11 mouse cellular contexts compared by ENCODE assay signal in genomic region chr9:64605077-64605714, GRCm38 (mm10).
DNase-seq lines count a peak whose midpoint lies in the region; ATAC-seq lines count a peak whose summit lies in the region.
"Had no signal": no experiment of that assay in that cellular context is flagged by ENCODE, and none has a peak within 500 bp of the region (broad histone marks: within the 10 kb centered on the region; RNA-seq: fewer than 3 reads in every experiment).

No protein-coding gene starts in this region.

- DNase-seq in heart, adult 11 months = peak; percentile 68
- DNase-seq in heart, postnatal 14 days = no peak
- DNase-seq in hindbrain, embryonic 14.5 days (ENCODE audit: low spot score) = peak; percentile 30
- no peak for DNase-seq in liver, embryonic 11.5 days (ENCODE audit: low spot score)
- no peak for DNase-seq in left cerebral cortex, adult 8-10 months (ENCODE audit: low spot score in 2 of 2)
- no peak for DNase-seq in gastrocnemius, postnatal 10 days
- DNase-seq: kidney, adult 2 months; thymus, postnatal 36 days had no signal

- H3K4me3 ChIP-seq in forebrain, embryonic 12.5 days (replicated peaks) = no peak overlapping the region
- no peak overlapping the region for H3K4me3 ChIP-seq in hindbrain, embryonic 14.5 days (replicated peaks; ENCODE audit: low read length)
- no peak overlapping the region for H3K4me3 ChIP-seq in midbrain, embryonic 15.5 days
- H3K4me3 ChIP-seq in liver, embryonic 11.5 days (ENCODE audit: low read depth, low read length) = no peak overlapping the region
- H3K4me3 ChIP-seq: liver, embryonic 15.5 days had no signal

- peak overlapping the region; percentile 81 for H3K27ac ChIP-seq in forebrain, embryonic 12.5 days
- H3K27ac ChIP-seq in hindbrain, embryonic 14.5 days = peak overlapping the region; percentile 58
- peak overlapping the region; percentile 73 for H3K27ac ChIP-seq in midbrain, embryonic 15.5 days
- H3K27ac ChIP-seq in liver, embryonic 11.5 days (ENCODE audit: low read depth, low read length) = no peak overlapping the region
- H3K27ac ChIP-seq: liver, embryonic 15.5 days had no signal

- 0 out of 2 replicates have a peak overlapping the region, but pooled peaks have one; percentile 6 for H3K4me2 ChIP-seq in forebrain, embryonic 12.5 days
- no peak overlapping the region for H3K4me2 ChIP-seq in hindbrain, embryonic 14.5 days (replicated peaks)
- no peak overlapping the region for H3K4me2 ChIP-seq in midbrain, embryonic 15.5 days
- H3K4me2 ChIP-seq in liver, embryonic 11.5 days = no peak overlapping the region
- H3K4me2 ChIP-seq: liver, embryonic 15.5 days had no signal

- WGBS in forebrain, embryonic 12.5 days = 51% methylated on average over 14 of the region's 14 CpGs
- 53% methylated on average over 14 of the region's 14 CpGs for WGBS in hindbrain, embryonic 14.5 days
- 36% methylated on average over 14 of the region's 14 CpGs for WGBS in midbrain, embryonic 15.5 days
- 84% methylated on average over 14 of the region's 14 CpGs for whole genome bisulfite sequencing in liver, embryonic 11.5 days

- peak; percentile 51 for ATAC-seq in forebrain, embryonic 12.5 days (ENCODE audit: low FRiP score)
- ATAC-seq in hindbrain, embryonic 14.5 days (ENCODE audit: low FRiP score) = peak; percentile 41; the same call in 1 of the 2 replicates
- ATAC-seq in midbrain, embryonic 15.5 days (replicated peaks) = peak; percentile 35
- no peak for ATAC-seq in liver, embryonic 11.5 days (replicated peaks; ENCODE audit: low FRiP score)

- peaks cover 70% of the 10 kb centered on the region for H3K27me3 ChIP-seq in forebrain, embryonic 12.5 days
- no peaks in the 10 kb centered on the region for H3K27me3 ChIP-seq in hindbrain, embryonic 14.5 days (ENCODE audit: control insufficient read depth, insufficient read depth, low read length)
- no peaks in the 10 kb centered on the region for H3K27me3 ChIP-seq in midbrain, embryonic 15.5 days (replicated peaks)
- H3K27me3 ChIP-seq in liver, embryonic 11.5 days (replicated peaks; ENCODE audit: control insufficient read depth, insufficient read depth, low read length) = no peaks in the 10 kb centered on the region

- H3K4me1 ChIP-seq in forebrain, embryonic 12.5 days = peaks cover 53% of the 10 kb centered on the region
- peaks cover 44% of the 10 kb centered on the region for H3K4me1 ChIP-seq in hindbrain, embryonic 14.5 days (replicated peaks; ENCODE audit: control insufficient read depth, insufficient read depth, low read length)
- peaks cover 45% of the 10 kb centered on the region for H3K4me1 ChIP-seq in midbrain, embryonic 15.5 days
- H3K4me1 ChIP-seq in liver, embryonic 11.5 days (replicated peaks; ENCODE audit: control insufficient read depth, insufficient read depth, low read length) = no peaks in the 10 kb centered on the region
- H3K4me1 ChIP-seq: liver, embryonic 15.5 days had no signal

- H3K36me3 ChIP-seq in forebrain, embryonic 12.5 days (replicated peaks) = no peaks in the 10 kb centered on the region
- no peaks in the 10 kb centered on the region for H3K36me3 ChIP-seq in hindbrain, embryonic 14.5 days (replicated peaks; ENCODE audit: control insufficient read depth, insufficient read depth)
- no peaks in the 10 kb centered on the region for H3K36me3 ChIP-seq in midbrain, embryonic 15.5 days (replicated peaks)
- no peaks in the 10 kb centered on the region for H3K36me3 ChIP-seq in liver, embryonic 11.5 days (ENCODE audit: control insufficient read depth, insufficient read depth, low read length)
- H3K36me3 ChIP-seq: liver, embryonic 15.5 days had no signal

- intact Hi-C loops in heart, postnatal 14 days (cut with DNase I) = loop anchor here (5.0 kb wide), 1 partner anchor 63 kb away; no protein-coding TSS in a partner anchor

- H3K9me3 ChIP-seq in forebrain, embryonic 12.5 days = no peaks in the 10 kb centered on the region
- H3K9me3 ChIP-seq in hindbrain, embryonic 14.5 days (ENCODE audit: control insufficient read depth, low read length) = no peaks in the 10 kb centered on the region
- H3K9me3 ChIP-seq in midbrain, embryonic 15.5 days = no peaks in the 10 kb centered on the region
- H3K9me3 ChIP-seq in liver, embryonic 11.5 days (ENCODE audit: control insufficient read depth, low read length) = no peaks in the 10 kb centered on the region
- H3K9me3 ChIP-seq: liver, embryonic 15.5 days had no signal

- H3K9ac ChIP-seq in forebrain, embryonic 12.5 days = no peak overlapping the region
- H3K9ac ChIP-seq in hindbrain, embryonic 14.5 days = no peak overlapping the region
- no peak overlapping the region for H3K9ac ChIP-seq in midbrain, embryonic 15.5 days
- no peak overlapping the region for H3K9ac ChIP-seq in liver, embryonic 11.5 days (ENCODE audit: low read depth, low read length)
- H3K9ac ChIP-seq: liver, embryonic 15.5 days had no signal

Comparison
In these comparisons a context has a peak if more than half of its experiments do, and no peak if none do; other contexts are left out.
1. DNase-seq: peak in heart, adult 11 months (single experiment) and hindbrain, embryonic 14.5 days (single experiment); none in heart, postnatal 14 days (0 of 2), liver, embryonic 11.5 days (single experiment), left cerebral cortex, adult 8-10 months (0 of 2) and gastrocnemius, postnatal 10 days (single experiment).